Mouse (Mus musculus): Measurements from ENCODE around the gene Por. TPM values are rescaled to one million over a fixed set of nuclear protein-coding genes. Genes with fewer than 3 reads are reported as not detected.

Gene Por
- polyA plus RNA-seq, 1 experiment from 2014 or later: 102 TPM

- H3K4me1 ChIP-seq: peaks cover 5% of the 10 kb centered on the region; the same call in 1 of the 2 replicates
- no peaks in the 10 kb centered on the region for H3K27me3 ChIP-seq
- ATAC-seq: no peak
- H3K9me3 ChIP-seq (replicated peaks): no peaks in the 10 kb centered on the region
- H3K9ac ChIP-seq: no peak overlapping the region
- H3K4me3 ChIP-seq: no peak overlapping the region
- H3K4me2 ChIP-seq: no peak overlapping the region
- 82% methylated on average over 10 of the region's 10 CpGs for WGBS
- H3K27ac ChIP-seq: no peak overlapping the region
- H3K36me3 ChIP-seq (ENCODE audit: poor library complexity, severe bottlenecking): peaks cover 51% of the 10 kb centered on the region
Measured at GRCm38 (mm10) chr5:135642686-135643551, 26.9 kb upstream of the Por start.

- peaks cover 5% of the 10 kb centered on the region; the same call in 1 of the 2 replicates for H3K4me1 ChIP-seq
- H3K36me3 ChIP-seq (ENCODE audit: poor library complexity, severe bottlenecking): peaks cover 45% of the 10 kb centered on the region
- no peaks in the 10 kb centered on the region for H3K27me3 ChIP-seq
- no peak overlapping the region for H3K9ac ChIP-seq
- ATAC-seq: no peak
- no peaks in the 10 kb centered on the region for H3K9me3 ChIP-seq (replicated peaks)
- no peak overlapping the region for H3K27ac ChIP-seq
- WGBS: 91% methylated on average over 1 of the region's 1 CpGs
- H3K4me2 ChIP-seq: no peak overlapping the region
- no peak overlapping the region for H3K4me3 ChIP-seq
Measured at GRCm38 (mm10) chr5:135643552-135643842, 26.3 kb upstream of the Por start.

DNA sequence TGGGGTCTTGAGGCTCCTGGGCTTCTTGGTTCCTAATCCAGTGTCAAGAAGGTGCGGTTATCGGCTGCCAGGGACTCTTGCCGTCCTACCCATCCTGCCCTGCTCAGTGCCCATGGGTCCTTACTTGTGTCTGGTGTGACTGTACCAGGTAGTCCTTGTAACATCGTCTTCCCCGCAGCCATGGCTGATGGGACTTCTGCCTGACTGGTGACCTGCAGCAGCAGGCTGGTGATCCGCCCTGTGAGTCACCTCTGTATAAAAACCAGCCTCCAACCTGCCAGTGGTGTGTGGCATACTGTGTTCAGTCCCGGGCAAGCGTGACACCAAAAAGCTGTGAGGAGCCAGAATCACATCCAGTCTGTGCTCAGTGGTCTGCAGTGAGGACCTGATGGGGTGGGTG is 26.0 kb upstream of the Por start:
- Histone ChIP-seq H3K4me3 (no peak overlapping the region), H3K9me3 (replicated peaks) (no peaks in the 10 kb centered on the region), H3K36me3 (ENCODE audit: poor library complexity, severe bottlenecking) (peaks cover 41% of the 10 kb centered on the region), H3K4me2 (no peak overlapping the region), H3K9ac (no peak overlapping the region), H3K27ac (no peak overlapping the region), H3K27me3 (no peaks in the 10 kb centered on the region), H3K4me1 (peaks cover 5% of the 10 kb centered on the region; the same call in 1 of the 2 replicates)
- 91% methylated on average over 8 of the region's 8 CpGs for WGBS
- no peak for ATAC-seq

- H3K27me3 ChIP-seq: no peaks in the 10 kb centered on the region
- H3K4me3 ChIP-seq: no peak overlapping the region
- WGBS: 86% methylated on average over 5 of the region's 5 CpGs
- H3K4me2 ChIP-seq: no peak overlapping the region
- no peak overlapping the region for H3K27ac ChIP-seq
- peaks cover 5% of the 10 kb centered on the region; the same call in 1 of the 2 replicates for H3K4me1 ChIP-seq
- H3K9me3 ChIP-seq (replicated peaks): no peaks in the 10 kb centered on the region
- H3K9ac ChIP-seq: no peak overlapping the region
- no peak for ATAC-seq
- H3K36me3 ChIP-seq (ENCODE audit: poor library complexity, severe bottlenecking): peaks cover 27% of the 10 kb centered on the region
Measured at GRCm38 (mm10) chr5:135645330-135645729, 24.5 kb upstream of the Por start.

DNA sequence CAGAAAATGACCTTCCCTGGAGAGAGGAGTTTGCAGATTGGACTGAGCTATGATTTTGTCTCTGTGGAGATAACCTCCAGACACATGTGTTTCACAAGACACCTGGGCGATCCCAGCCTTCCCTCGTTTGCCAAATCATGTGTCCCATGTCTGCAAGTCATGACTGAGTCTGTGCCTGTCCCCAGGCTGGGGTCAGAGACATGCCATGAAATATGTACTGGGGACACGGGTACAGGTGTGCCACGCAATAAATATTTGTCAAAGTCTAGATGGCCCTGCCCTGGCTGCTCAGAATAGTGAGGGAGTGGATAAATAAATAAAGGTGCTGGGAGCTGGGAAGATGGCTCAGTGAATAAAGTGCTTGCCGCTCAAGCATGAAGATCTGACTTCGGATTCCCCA is 23.8 kb upstream of the Por start:
- no peaks in the 10 kb centered on the region for H3K9me3 ChIP-seq (replicated peaks)
- no peak for ATAC-seq
- H3K4me3 ChIP-seq: no peak overlapping the region
- H3K4me2 ChIP-seq: no peak overlapping the region
- no peak overlapping the region for H3K9ac ChIP-seq
- no peak overlapping the region for H3K27ac ChIP-seq
- 85% methylated on average over 6 of the region's 6 CpGs for WGBS
- H3K27me3 ChIP-seq: no peaks in the 10 kb centered on the region
- peaks cover 5% of the 10 kb centered on the region; the same call in 1 of the 2 replicates for H3K4me1 ChIP-seq
- peaks cover 20% of the 10 kb centered on the region for H3K36me3 ChIP-seq (ENCODE audit: poor library complexity, severe bottlenecking)

GRCm38 (mm10) chr5:135648461-135649308 is 21.1 kb upstream of the Por start:
- Histone ChIP-seq H3K9ac (no peak overlapping the region), H3K27me3 (no peaks in the 10 kb centered on the region), H3K36me3 (ENCODE audit: poor library complexity, severe bottlenecking) (0 out of 2 replicates have a peak, but pooled peaks cover 6% of the 10 kb centered on the region), H3K4me3 (no peak overlapping the region), H3K4me2 (no peak overlapping the region), H3K27ac (no peak overlapping the region), H3K9me3 (replicated peaks) (no peaks in the 10 kb centered on the region), H3K4me1 (no peaks in the 10 kb centered on the region)
- WGBS: 85% methylated on average over 9 of the region's 9 CpGs
- ATAC-seq: no peak

- no peaks in the 10 kb centered on the region for H3K4me1 ChIP-seq
- H3K27me3 ChIP-seq: no peaks in the 10 kb centered on the region
- 88% methylated on average over 1 of the region's 1 CpGs for WGBS
- no peak overlapping the region for H3K27ac ChIP-seq
- no peak for ATAC-seq
- H3K9me3 ChIP-seq (replicated peaks): no peaks in the 10 kb centered on the region
- no peak overlapping the region for H3K4me3 ChIP-seq
- 0 out of 2 replicates have a peak, but pooled peaks cover under 1% of the 10 kb centered on the region for H3K36me3 ChIP-seq (ENCODE audit: poor library complexity, severe bottlenecking)
- no peak overlapping the region for H3K9ac ChIP-seq
- no peak overlapping the region for H3K4me2 ChIP-seq
Measured at GRCm38 (mm10) chr5:135649309-135649633, 20.6 kb upstream of the Por start.

- no peak overlapping the region for H3K4me3 ChIP-seq
- H3K4me2 ChIP-seq: no peak overlapping the region
- no peaks in the 10 kb centered on the region for H3K27me3 ChIP-seq
- H3K36me3 ChIP-seq (ENCODE audit: poor library complexity, severe bottlenecking): no peaks in the 10 kb centered on the region
- H3K9ac ChIP-seq: no peak overlapping the region
- no peak for ATAC-seq
- no peaks in the 10 kb centered on the region for H3K9me3 ChIP-seq (replicated peaks)
- no peak overlapping the region for H3K27ac ChIP-seq
- WGBS: 73% methylated on average over 3 of the region's 3 CpGs
- no peaks in the 10 kb centered on the region for H3K4me1 ChIP-seq
Measured at GRCm38 (mm10) chr5:135651536-135651935, 18.3 kb upstream of the Por start.

- no peak overlapping the region for H3K4me3 ChIP-seq
- H3K4me1 ChIP-seq: no peaks in the 10 kb centered on the region
- ATAC-seq: no peak
- no peaks in the 10 kb centered on the region for H3K27me3 ChIP-seq
- H3K9ac ChIP-seq: no peak overlapping the region
- no peaks in the 10 kb centered on the region for H3K9me3 ChIP-seq (replicated peaks)
- H3K27ac ChIP-seq: no peak overlapping the region
- 73% methylated on average over 2 of the region's 2 CpGs for WGBS
- no peaks in the 10 kb centered on the region for H3K36me3 ChIP-seq (ENCODE audit: poor library complexity, severe bottlenecking)
- no peak overlapping the region for H3K4me2 ChIP-seq
Measured at GRCm38 (mm10) chr5:135653209-135653608, 16.6 kb upstream of the Por start.

DNA sequence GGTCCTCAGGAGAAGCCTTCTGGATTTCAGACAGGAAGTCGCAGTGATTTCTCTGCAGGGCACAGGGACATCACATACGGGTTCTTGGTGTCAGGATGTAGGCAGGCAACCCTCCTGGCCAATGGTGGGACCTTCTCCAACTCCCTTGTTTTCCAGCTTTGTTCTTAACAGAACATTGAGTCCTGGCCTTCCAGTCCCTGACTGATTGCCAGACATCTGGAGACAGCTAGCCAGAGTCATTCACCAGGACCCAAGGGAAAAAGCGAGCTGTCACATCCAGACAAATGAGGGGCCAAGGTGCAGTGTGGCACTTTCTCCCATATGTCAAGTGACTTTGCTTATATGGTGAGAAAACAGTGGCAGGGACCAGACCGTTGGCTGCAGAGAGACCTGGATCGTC is 13.8 kb upstream of the Por start:
- H3K27ac ChIP-seq: no peak overlapping the region
- ATAC-seq: no peak
- 88% methylated on average over 5 of the region's 5 CpGs for WGBS

DNA sequence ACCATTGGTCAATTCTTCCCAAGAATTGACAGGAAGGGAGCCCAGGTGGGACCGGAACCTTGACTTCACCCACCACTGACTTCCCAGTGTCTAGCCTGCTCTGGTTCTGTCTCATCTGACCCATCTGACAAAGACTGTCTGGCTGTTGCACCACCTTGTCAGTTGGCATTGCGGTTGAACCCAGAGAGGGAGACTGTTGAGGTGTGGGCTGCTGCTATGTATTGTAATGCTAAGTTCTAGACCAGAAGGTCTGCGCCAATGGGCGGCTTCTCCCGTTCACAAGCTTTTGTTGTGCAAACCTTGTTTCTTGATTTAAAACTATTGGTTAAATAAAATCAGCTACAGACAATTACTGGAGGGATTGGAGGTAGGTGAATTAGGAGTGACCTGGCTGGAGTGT is 12.7 kb upstream of the Por start:
- no peak for ATAC-seq
- WGBS: 84% methylated on average over 5 of the region's 5 CpGs
- no peaks in the 10 kb centered on the region for H3K9me3 ChIP-seq (replicated peaks)
- H3K4me1 ChIP-seq: no peaks in the 10 kb centered on the region
- no peak overlapping the region for H3K27ac ChIP-seq
- no peak overlapping the region for H3K4me2 ChIP-seq
- no peak overlapping the region for H3K9ac ChIP-seq
- H3K4me3 ChIP-seq: no peak overlapping the region
- no peaks in the 10 kb centered on the region for H3K27me3 ChIP-seq
- no peaks in the 10 kb centered on the region for H3K36me3 ChIP-seq (ENCODE audit: poor library complexity, severe bottlenecking)

More for the DNA sequence above, 13.8 kb upstream of the Por start:
- H3K27me3 ChIP-seq: no peaks in the 10 kb centered on the region
- H3K36me3 ChIP-seq (ENCODE audit: poor library complexity, severe bottlenecking): no peaks in the 10 kb centered on the region
- H3K9ac ChIP-seq: no peak overlapping the region
- H3K4me1 ChIP-seq: no peaks in the 10 kb centered on the region
- no peak overlapping the region for H3K4me2 ChIP-seq
- H3K9me3 ChIP-seq (replicated peaks): no peaks in the 10 kb centered on the region
- no peak overlapping the region for H3K4me3 ChIP-seq

DNA sequence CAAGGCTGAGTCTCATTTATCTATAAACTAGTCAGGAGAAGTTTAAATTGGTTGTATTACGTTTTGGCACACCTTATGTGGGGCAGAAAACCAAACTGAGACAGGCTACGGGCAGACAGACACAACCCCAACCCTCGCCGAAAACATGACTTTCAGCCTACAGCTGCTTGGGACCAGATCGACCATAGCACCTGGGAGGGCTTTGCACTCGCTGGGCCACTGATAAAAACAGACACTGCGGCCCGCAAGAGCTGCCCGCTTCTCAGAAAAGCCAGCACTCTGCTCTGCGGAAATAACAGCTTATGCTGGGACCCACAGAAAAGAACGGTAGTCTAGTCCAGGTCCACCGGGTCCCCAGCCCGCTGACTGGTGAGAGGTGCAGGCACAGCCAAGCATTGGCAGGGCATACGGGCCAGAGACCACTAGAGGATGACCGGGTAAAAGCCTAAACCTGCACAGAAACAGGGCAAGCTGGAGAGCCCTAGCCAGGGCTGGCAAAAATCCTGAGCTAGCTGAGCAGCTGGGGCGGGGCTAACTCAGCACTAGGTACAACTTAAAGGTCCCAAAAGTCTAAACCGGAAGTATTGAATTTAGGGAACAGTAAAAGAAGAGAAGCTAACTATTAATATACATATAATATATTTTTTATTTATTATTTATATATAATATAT is 12.0 kb upstream of the Por start:
- 54% methylated on average over 17 of the region's 17 CpGs for WGBS
- H3K27me3 ChIP-seq: no peaks in the 10 kb centered on the region
- no peak for ATAC-seq
- H3K4me3 ChIP-seq: no peak overlapping the region
- H3K9ac ChIP-seq: no peak overlapping the region
- no peak overlapping the region for H3K27ac ChIP-seq
- no peaks in the 10 kb centered on the region for H3K36me3 ChIP-seq (ENCODE audit: poor library complexity, severe bottlenecking)
- no peak overlapping the region for H3K4me2 ChIP-seq
- no peaks in the 10 kb centered on the region for H3K9me3 ChIP-seq (replicated peaks)
- no peaks in the 10 kb centered on the region for H3K4me1 ChIP-seq
